Mouse (Mus musculus) thymus, adult 2 months (tissue): ENCODE measurements at regions not wholly inside any gene's neighbourhood (a gene's known extent, or its start where the extent isn't known, plus 50 kb on each side); places are given as distances from the start of the nearest gene placed in this dataset.

ENCODE experiments used
- CTCF ChIP-seq: fragments of 200-500 bp; IDR thresholded peaks from 2 replicates; pipeline ENCODE4 v1.5.1; 2012; ENCODE audit warnings: mild to moderate bottlenecking, control low read depth, low read length, moderate library complexity, borderline replicate concordance; ENCODE audit not compliant: control insufficient read depth, poor library complexity, insufficient read depth; ENCODE audit errors: extremely low read depth
- POLR2A ChIP-seq: fragments of 200-500 bp; IDR thresholded peaks from 2 replicates; pipeline ENCODE4 v1.6.1; 2012; ENCODE audit warnings: mild to moderate bottlenecking, low read length, control low read depth, moderate library complexity; ENCODE audit not compliant: control insufficient read depth, poor library complexity, insufficient read depth; ENCODE audit errors: extremely low read depth

DNA sequence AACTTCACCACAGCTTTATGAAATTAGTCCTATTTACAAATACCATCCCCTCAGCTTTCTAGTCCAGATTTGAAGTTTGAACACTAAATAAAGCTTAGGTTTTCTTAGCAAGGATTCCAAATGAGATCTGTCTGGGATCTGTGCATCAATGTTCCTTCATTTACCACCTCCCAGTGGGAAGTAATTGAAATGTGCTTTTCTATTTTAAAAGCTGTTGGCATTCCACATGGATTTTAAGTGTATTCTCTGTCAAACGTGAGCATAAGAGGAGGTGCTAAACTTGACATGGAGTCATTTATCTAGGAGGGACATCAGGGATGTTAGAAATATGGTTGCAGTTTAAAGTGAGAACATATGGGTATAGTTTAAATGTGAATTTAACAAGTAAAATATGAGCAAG is 364.0 kb downstream of the Prdm13 start:
- TF ChIP-seq CTCF (no peak), POLR2A (no peak)
